Mouse (Mus musculus) gastrocnemius, adult 2 months (tissue): ENCODE results near the gene Gspt1. TPM values are rescaled to one million over a fixed set of nuclear protein-coding genes. Genes with fewer than 3 reads are reported as not detected.

Experiments
- DNase-seq: peaks from one replicate; pipeline ENCODE4 v3.0.0; 2022
- H3K27ac ChIP-seq: fragments of 200-600 bp; 2 replicates; pipeline ENCODE4 v1.8.1; 2022; ENCODE audit warnings: mild to moderate bottlenecking
- H3K4me3 ChIP-seq: fragments of 200-600 bp; 2 replicates; pipeline ENCODE4 v1.8.1; 2022; ENCODE audit warnings: mild to moderate bottlenecking, moderate library complexity
- CTCF ChIP-seq: fragments of 200-600 bp; IDR thresholded peaks from 2 replicates; pipeline ENCODE4 v1.8.1; 2022; ENCODE audit warnings: antibody characterized with exemption, mild to moderate bottlenecking, moderate library complexity
- intact Hi-C: fragments of 180-260 bp; cut with DNase I; formaldehyde crosslinking; loops from one replicate; pipeline ENCODE4 v1.15.1; 2025
- microRNA-seq: library from miRNA; unstranded; fragments of <30 nt; microRNA quantifications from one replicate; pipeline ENCODE4 v1.2.0, GENCODE M21; 2021
- total RNA-seq, 2 experiments: library from RNA; stranded (reverse); gene quantifications; 2 replicates each; pipeline ENCODE4 v1.2.3; 2021

The Gspt1 gene
- total RNA-seq, 2 experiments from 2014 or later = 59.2 to 62.2 TPM

GRCm38 (mm10) chr16:11200247-11200646 is 53.9 kb downstream of the Gspt1 start:
- no peak overlapping the region for H3K27ac ChIP-seq
- no peak overlapping the region for H3K4me3 ChIP-seq
- TF ChIP-seq CTCF = no peak
- no peak for DNase-seq
- intact Hi-C loops = loop anchor here (5.0 kb wide), 1 partner anchor 122 kb away; the partner anchor contains the start of gene Snx29

DNA sequence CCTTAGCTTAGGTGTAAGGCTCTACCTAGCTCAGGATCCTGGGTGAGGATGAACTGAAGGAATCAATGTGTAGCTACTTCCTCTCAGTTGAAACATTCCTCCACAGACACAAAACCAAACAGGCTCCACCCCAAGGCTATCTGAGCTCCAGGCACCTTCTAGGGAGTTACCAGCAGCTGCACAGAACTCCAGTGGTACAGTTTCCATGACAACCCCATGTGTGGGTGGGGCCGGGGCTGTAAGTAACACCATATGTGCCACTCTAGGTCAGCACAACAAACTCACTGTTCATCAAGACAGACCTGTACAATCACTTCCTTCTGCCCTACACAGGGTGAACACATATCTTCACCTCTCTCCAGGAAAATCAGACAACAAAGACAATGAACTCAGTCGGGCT is 55.7 kb downstream of the Gspt1 start:
- TF ChIP-seq CTCF = no peak
- intact Hi-C loops = no loop called here
- H3K27ac ChIP-seq = no peak overlapping the region
- no peak overlapping the region for H3K4me3 ChIP-seq
- no peak for DNase-seq

DNA sequence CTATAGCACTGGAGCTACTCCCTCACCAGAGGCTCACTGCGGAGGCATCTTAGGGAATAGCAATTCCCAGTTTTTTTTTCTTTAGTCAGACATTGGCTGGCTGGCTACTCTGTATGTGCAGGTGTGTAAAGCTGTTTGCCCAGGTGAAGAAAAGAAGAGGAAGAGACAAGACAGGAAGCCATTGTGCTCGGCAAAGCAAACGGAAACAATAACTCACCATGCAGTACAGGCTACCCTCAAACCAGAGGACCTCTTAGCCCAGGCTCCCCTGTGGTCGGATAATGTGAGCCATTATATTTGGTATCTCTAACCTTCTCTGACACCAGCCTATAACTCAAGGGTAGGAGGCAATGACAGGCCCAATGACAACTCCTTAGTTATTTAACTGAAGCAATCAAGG is 57.1 kb downstream of the Gspt1 start:
- intact Hi-C loops = no loop called here
- Histone ChIP-seq H3K4me3 (no peak overlapping the region), H3K27ac (no peak overlapping the region)
- no peak for DNase-seq
- TF ChIP-seq CTCF = no peak

DNA sequence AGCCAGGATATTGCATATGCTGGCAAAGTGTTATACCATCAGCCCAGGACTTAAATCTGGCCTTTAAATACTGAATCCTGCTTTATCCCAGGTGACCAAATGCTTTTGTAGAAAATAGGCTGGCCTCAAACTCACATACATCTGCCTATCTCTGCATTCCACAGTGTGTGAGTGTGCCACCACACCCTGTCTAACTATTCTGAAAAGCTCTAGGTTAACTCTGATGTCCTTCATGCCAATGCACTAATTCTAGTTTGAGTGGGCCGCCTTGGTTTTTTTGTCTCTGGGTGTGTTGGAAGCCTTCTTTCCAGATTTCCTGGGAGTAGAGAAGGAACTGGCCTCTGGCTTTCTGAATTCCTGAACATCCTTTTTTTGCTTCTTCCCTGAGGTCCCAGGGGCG is 60.9 kb downstream of the Gspt1 start:
- no peak overlapping the region for H3K27ac ChIP-seq
- intact Hi-C loops = no loop called here
- TF ChIP-seq CTCF = no peak
- DNase-seq = no peak
- H3K4me3 ChIP-seq = no peak overlapping the region

DNA sequence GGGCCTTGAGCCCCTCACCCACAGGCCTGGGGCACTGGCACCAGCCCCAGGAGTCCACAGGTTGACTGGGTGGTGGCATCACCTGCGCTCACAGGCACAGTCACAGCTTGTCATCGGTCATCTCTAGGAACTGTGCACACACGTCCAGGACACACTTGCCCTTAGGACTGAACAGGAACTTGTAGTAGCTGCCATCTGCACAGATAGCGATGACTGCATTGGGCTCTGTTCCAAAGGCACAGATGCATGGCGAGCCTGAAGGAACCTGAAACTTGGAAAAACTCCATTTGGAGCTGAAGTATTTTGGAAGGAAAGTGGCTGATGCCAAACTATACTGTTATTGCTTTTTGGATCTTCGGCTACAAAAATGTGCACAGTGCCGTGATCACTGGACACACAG is 64.0 kb downstream of the Gspt1 start:
- TF ChIP-seq CTCF = no peak
- intact Hi-C loops = no loop called here
- Histone ChIP-seq H3K27ac (no peak overlapping the region), H3K4me3 (no peak overlapping the region)
- DNase-seq = peak; percentile 20

- no peak for DNase-seq
- intact Hi-C loops = loop anchor here (2.0 to 10.0 kb wide), 2 partner anchors 25 to 147 kb away; partner anchors contain the start of genes Rsl1d1 and Snx29
- no peak overlapping the region for H3K4me3 ChIP-seq
- TF ChIP-seq CTCF = no peak
- no peak overlapping the region for H3K27ac ChIP-seq
Observed at GRCm38 (mm10) chr16:11177404-11177803, 76.7 kb downstream of the Gspt1 start.

GRCm38 (mm10) chr16:11176884-11177244 is 77.3 kb downstream of the Gspt1 start:
- TF ChIP-seq CTCF = no peak
- intact Hi-C loops = loop anchor here (2.0 to 10.0 kb wide), 2 partner anchors 26 to 148 kb away; partner anchors contain the start of genes Rsl1d1 and Snx29
- no peak for DNase-seq
- Histone ChIP-seq H3K27ac (peak overlapping the region; percentile 97), H3K4me3 (peak overlapping the region; percentile 100)

DNA sequence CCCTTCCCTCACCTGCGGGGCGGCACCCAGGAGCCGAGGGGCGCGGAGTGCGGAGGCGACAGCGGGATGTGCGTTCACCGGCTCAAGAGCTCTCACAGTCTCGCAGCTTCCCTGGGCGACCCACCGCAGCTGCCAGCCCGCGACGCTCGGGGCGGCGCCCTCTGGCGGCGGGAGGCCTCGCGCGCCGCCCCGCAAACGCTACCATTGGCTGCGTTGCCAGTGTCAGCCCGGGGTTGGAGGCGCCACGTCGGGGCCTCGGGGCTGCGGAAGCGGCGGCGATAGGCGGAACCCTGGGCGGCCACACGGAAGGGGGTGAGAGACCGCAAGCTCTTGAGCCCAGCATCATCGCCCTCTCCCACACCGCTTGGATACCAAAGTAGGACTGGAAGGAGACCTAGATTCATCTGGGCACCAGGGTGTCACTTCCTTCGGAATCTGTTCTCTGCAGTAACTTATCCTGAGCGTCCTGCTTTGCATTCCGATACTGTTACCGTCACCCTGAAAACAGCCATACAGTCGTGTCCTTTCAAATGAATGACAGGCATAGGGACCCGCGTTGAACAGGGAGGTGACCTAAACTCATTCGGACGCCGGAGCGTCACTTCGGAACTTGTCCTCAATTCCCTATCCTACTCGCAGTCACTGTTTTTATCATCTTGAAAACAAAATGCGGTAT is 77.8 kb downstream of the Gspt1 start, which contains the start of gene Zc3h7a:
TSS of gene Zc3h7a (minus strand) at position 186 of the 676 bp plus-strand sequence.
- intact Hi-C loops = loop anchor here (2.0 to 10.0 kb wide), 2 partner anchors 26 to 148 kb away; partner anchors contain the start of genes Rsl1d1 and Snx29
- peak within 1 kb of the TSS; percentile 100 for H3K4me3 ChIP-seq
- no peak; the same call in none of the 2 replicates for TF ChIP-seq CTCF
- peak within 1 kb of the TSS; percentile 97 for H3K27ac ChIP-seq
- DNase-seq = peak; percentile 96

DNA sequence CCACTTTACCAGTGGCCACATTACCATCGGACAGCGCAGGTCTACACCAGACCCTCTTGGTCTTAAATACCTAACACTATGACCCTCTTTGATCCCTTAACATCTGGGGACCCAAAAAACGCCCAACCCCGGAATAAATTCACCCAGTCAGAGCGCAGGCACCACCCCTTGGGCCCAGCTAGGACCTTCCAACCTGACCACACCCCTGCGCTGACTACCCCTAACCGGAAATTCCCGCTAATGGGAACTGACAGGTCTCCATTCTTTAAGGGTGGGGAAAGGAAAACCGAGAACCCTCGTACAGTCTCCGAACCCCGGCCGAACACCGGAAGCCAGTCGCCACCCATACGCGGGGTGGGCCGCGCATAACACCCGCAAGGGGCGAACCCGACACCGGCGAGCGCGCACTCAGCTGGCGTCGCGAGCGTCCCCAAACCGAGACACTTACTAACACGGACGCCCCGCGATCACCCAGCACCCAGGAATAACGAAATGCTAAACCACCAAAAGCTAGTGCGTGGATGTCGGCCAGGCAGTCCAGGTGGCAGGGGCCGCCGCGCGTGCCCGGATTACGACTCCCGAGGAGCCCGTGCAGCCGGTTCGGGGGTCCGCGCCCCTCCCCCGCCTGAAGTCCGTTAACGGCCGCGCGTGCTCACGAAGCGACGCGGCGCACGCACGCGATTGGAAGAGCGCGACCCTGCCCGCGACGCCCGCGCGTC is 78.5 kb downstream of the Gspt1 start:
- intact Hi-C loops = loop anchor here (2.0 to 10.0 kb wide), 3 partner anchors 27 to 149 kb away; partner anchors contain the start of genes Rsl1d1 and Snx29

GRCm38 (mm10) chr16:11175100-11175488 is 79.0 kb downstream of the Gspt1 start:
- no peak for TF ChIP-seq CTCF
- no peak for DNase-seq

More for the DNA sequence above, 78.5 kb downstream of the Gspt1 start:
- TF ChIP-seq CTCF = no peak; the same call in 1 of the 2 replicates
- peak overlapping the region; percentile 97 for H3K27ac ChIP-seq
- peak overlapping the region; percentile 100 for H3K4me3 ChIP-seq
- peak; percentile 77 for DNase-seq

GRCm38 (mm10) chr16:11174671-11175081 is 79.4 kb downstream of the Gspt1 start:
- TF ChIP-seq CTCF = peak; percentile 63
- peak overlapping the region; percentile 100 for H3K4me3 ChIP-seq
- DNase-seq = peak; percentile 51
- intact Hi-C loops = loop anchor here (2.0 to 10.0 kb wide), 2 partner anchors 138 to 150 kb away; partner anchors contain the start of gene Snx29
- H3K27ac ChIP-seq = peak overlapping the region; percentile 97

More at GRCm38 (mm10) chr16:11175100-11175488, 79.0 kb downstream of the Gspt1 start:
- Histone ChIP-seq H3K27ac (peak overlapping the region; percentile 97), H3K4me3 (peak overlapping the region; percentile 100)
- intact Hi-C loops = loop anchor here (2.0 to 10.0 kb wide), 2 partner anchors 138 to 150 kb away; partner anchors contain the start of gene Snx29

DNA sequence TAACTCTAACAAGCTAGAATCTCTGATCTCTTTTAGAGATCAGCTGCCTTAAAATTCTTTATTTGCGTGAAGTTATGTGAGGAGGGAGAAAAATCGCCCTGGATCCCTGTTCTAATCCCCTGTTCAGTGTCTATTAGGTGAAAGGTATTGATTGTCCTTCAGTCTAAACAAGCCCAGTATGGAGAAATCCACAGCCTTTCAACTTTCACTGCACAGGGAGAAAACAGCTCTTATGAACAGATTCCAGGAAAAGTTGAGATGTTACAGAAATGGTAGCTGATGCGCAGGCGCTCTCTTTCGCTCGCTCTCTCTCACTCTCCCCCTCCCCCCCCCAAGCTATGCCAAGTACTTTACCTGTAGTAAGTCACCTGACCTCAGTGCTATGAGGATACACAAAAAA is 82.4 kb downstream of the Gspt1 start:
- DNase-seq = no peak
- Histone ChIP-seq H3K4me3 (no peak overlapping the region), H3K27ac (no peak overlapping the region)
- no peak for TF ChIP-seq CTCF
- intact Hi-C loops = loop anchor here (2.0 to 10.0 kb wide), 2 partner anchors 153 to 291 kb away; partner anchors contain the start of gene Snx29

Small RNAs within 50 kb of the gene (microRNA-seq; reads per million reads assigned to microRNA genes)
- not detected for gene Mir1945

Other genes starting within 250 kb of the Gspt1 start
- 1 to 10 TPM; 2.7 to 3.1 TPM for gene Snn, start 193.4 kb downstream of the Gspt1 start, total RNA-seq
- gene Litaf, start 188.2 kb downstream of the Gspt1 start, total RNA-seq = 1 to 10 TPM; 4.8 to 9.3 TPM
- 1 to 10 TPM; 8.1 to 8.3 TPM for gene Txndc11, start 119.7 kb downstream of the Gspt1 start, total RNA-seq
- gene Zc3h7a, start 77.9 kb downstream of the Gspt1 start, total RNA-seq = 10 to 100 TPM; 17.0 to 20.0 TPM
- 10 to 100 TPM; 42.5 to 51.0 TPM for gene Rsl1d1, start 51.0 kb downstream of the Gspt1 start, total RNA-seq
- gene Tnfrsf17, start 59.5 kb upstream of the Gspt1 start, total RNA-seq = not detected
- 10 to 100 TPM in 1 of 2 experiments, 1 to 10 TPM in 1; 9.6 to 11.6 TPM for gene Snx29, start 68.6 kb upstream of the Gspt1 start, total RNA-seq